Mouse (Mus musculus) testis, postnatal 10 days (tissue): Measurements from ENCODE around the gene Klhl26.
A peak's percentile ranks its signal among the peaks of the same experiment; 100 is the strongest.

Experiments used
- DNase-seq: peaks from one replicate; pipeline ENCODE4 v3.0.0; 2021; ENCODE audit warnings: low spot score

The Klhl26 gene

GRCm38 (mm10) chr8:70447639-70448420 lies 28.9 kb downstream of the Klhl26 start:
- peak; percentile 55 for DNase-seq

GRCm38 (mm10) chr8:70445988-70446387 lies 30.8 kb downstream of the Klhl26 start:
- DNase-seq, result no peak

GRCm38 (mm10) chr8:70443326-70443725 lies 33.4 kb downstream of the Klhl26 start:
- DNase-seq, result no peak

- DNase-seq, result no peak
These were observed 35.2 kb downstream of the Klhl26 start for GRCm38 (mm10) chr8:70441565-70441964.

- no peak for DNase-seq
These were observed 36.5 kb downstream of the Klhl26 start for GRCm38 (mm10) chr8:70440246-70440645.

- no peak for DNase-seq
These were observed 37.0 kb downstream of the Klhl26 start for GRCm38 (mm10) chr8:70439848-70440179.

GRCm38 (mm10) chr8:70439055-70439847 lies 37.5 kb downstream of the Klhl26 start, which contains the start of gene Crtc1:
Gene Crtc1 (minus strand): TSS chr8:70439579.
- DNase-seq, result peak; percentile 98

GRCm38 (mm10) chr8:70438423-70438822 lies 38.3 kb downstream of the Klhl26 start:
- DNase-seq, result no peak

GRCm38 (mm10) chr8:70435156-70435555 lies 41.6 kb downstream of the Klhl26 start:
- DNase-seq, result no peak

GRCm38 (mm10) chr8:70432991-70433536 lies 43.7 kb downstream of the Klhl26 start:
- no peak for DNase-seq

- DNase-seq, result no peak
These were observed 45.6 kb downstream of the Klhl26 start for GRCm38 (mm10) chr8:70431213-70431612.

- DNase-seq, result no peak
These were observed 50.4 kb downstream of the Klhl26 start for GRCm38 (mm10) chr8:70426300-70426907.

GRCm38 (mm10) chr8:70422722-70423121 lies 54.0 kb downstream of the Klhl26 start:
- DNase-seq, result no peak

- DNase-seq, result no peak
These were observed 55.2 kb downstream of the Klhl26 start for GRCm38 (mm10) chr8:70421349-70422104.

- DNase-seq, result no peak
These were observed 56.7 kb downstream of the Klhl26 start for GRCm38 (mm10) chr8:70419879-70420643.

- DNase-seq, result peak; percentile 76
These were observed 57.8 kb downstream of the Klhl26 start for GRCm38 (mm10) chr8:70418954-70419353.

- DNase-seq, result peak; percentile 60
These were observed 58.9 kb downstream of the Klhl26 start for GRCm38 (mm10) chr8:70417914-70418313.

GRCm38 (mm10) chr8:70416941-70417340 lies 59.8 kb downstream of the Klhl26 start:
- DNase-seq, result no peak

GRCm38 (mm10) chr8:70415540-70416451 lies 61.0 kb downstream of the Klhl26 start:
- DNase-seq, result peak; percentile 79
